Mouse (Mus musculus) neural tube, embryonic 11.5 days (tissue): ENCODE measurements around the gene Kcnc1. TPM values are rescaled to one million over a fixed set of nuclear protein-coding genes. Genes with fewer than 3 reads are reported as not detected.

Experiments used
- ATAC-seq: fragments of 200-750 bp; cut with Nextera tagmentation; 2 replicates; pipeline ENCODE4 v1.8.0; 2017; ENCODE audit warnings: moderate number of reproducible peaks, mild to moderate bottlenecking, moderate TSS enrichment, moderate library complexity; ENCODE audit not compliant: insufficient read depth, low FRiP score, low TSS enrichment
- DNase-seq: peaks from one replicate; pipeline ENCODE4 v3.0.0-alpha.2; 2015; ENCODE audit warnings: low spot score
- H3K27ac ChIP-seq: fragments of 300-500 bp; sonication (generic); 2 replicates; pipeline ENCODE4 v1.5.1; 2014; ENCODE audit warnings: low read depth, mild to moderate bottlenecking, low read length
- H3K27me3 ChIP-seq: fragments of 300-500 bp; sonication (generic); 2 replicates; pipeline ENCODE4 v1.6.1; 2014; ENCODE audit warnings: mild to moderate bottlenecking, low read length, mixed read lengths; ENCODE audit not compliant: control insufficient read depth, insufficient read depth
- H3K36me3 ChIP-seq: fragments of 300-500 bp; sonication (generic); 2 replicates; pipeline ENCODE4 v1.6.1; 2014; ENCODE audit warnings: mild to moderate bottlenecking, low read length, moderate library complexity, mixed read lengths; ENCODE audit not compliant: control insufficient read depth, insufficient read depth
- H3K4me1 ChIP-seq: fragments of 300-500 bp; sonication (generic); 2 replicates; pipeline ENCODE4 v1.6.1; 2014; ENCODE audit warnings: low read length, mixed read lengths; ENCODE audit not compliant: control insufficient read depth, insufficient read depth
- H3K4me2 ChIP-seq: fragments of 300-500 bp; sonication (generic); 2 replicates; pipeline ENCODE4 v1.6.1; 2014; ENCODE audit warnings: low read depth, mild to moderate bottlenecking, moderate library complexity
- H3K4me3 ChIP-seq: fragments of 300-500 bp; sonication (generic); 2 replicates; pipeline ENCODE4 v1.5.1; 2014; ENCODE audit warnings: low read depth, low read length
- H3K9ac ChIP-seq: fragments of 300-500 bp; sonication (generic); 2 replicates; pipeline ENCODE4 v1.6.1; 2014; ENCODE audit warnings: mild to moderate bottlenecking, low read length
- H3K9me3 ChIP-seq: fragments of 300-500 bp; sonication (generic); 2 replicates; pipeline ENCODE4 v1.6.1; 2016; ENCODE audit warnings: low read length; ENCODE audit not compliant: control insufficient read depth
- WGBS: fragments of 180-500 bp; shearing (Covaris S2); extraction: QIAGEN DNeasy Blood & Tissue Kit; methylation state at CpG from one replicate; pipeline ENCODE4 v1.1.7; 2014; 5-methylcytosine and 5-hydroxymethylcytosine counted together
- polyA plus RNA-seq: library from polyadenylated mRNA; unstranded; fragments of >200 nt; fragmentation: Nextera tagmentation; extraction: Ambion mirVana; gene quantifications from 2 replicates; pipeline ENCODE4 v1.2.1, GENCODE M21; 2014

The Kcnc1 gene
- polyA plus RNA-seq, 1 experiment from 2014 or later: 3.7 TPM

DNA sequence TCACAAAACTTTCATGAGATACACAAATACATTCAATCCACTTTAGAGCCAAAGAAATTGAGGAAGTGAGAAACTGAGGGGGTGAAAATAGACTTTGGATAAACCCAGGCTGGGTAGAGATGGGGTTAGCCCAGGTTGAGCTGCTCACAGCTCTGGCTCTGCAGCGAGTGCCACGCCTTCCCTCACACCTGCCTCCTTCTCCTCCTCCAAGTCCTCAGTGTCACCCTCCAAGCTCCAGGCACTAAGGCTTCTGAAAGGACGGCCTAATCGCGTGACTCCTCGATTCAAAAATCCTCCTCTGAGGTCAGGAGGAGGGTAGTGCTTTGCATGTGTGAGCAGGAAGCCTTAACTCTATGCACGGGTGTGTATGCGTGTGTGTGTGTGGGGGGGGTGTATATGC is 66.8 kb downstream of the Kcnc1 start:
- no peak overlapping the region for H3K4me3 ChIP-seq
- no peaks in the 10 kb centered on the region for H3K36me3 ChIP-seq
- no peak overlapping the region for H3K9ac ChIP-seq
- WGBS: 84% methylated on average over 8 of the region's 8 CpGs
- ATAC-seq (no peak), DNase-seq (no peak)
- H3K4me2 ChIP-seq: no peak overlapping the region
- H3K27me3 ChIP-seq: no peaks in the 10 kb centered on the region
- H3K9me3 ChIP-seq: no peaks in the 10 kb centered on the region
- H3K27ac ChIP-seq: no peak overlapping the region
- no peaks in the 10 kb centered on the region for H3K4me1 ChIP-seq

DNA sequence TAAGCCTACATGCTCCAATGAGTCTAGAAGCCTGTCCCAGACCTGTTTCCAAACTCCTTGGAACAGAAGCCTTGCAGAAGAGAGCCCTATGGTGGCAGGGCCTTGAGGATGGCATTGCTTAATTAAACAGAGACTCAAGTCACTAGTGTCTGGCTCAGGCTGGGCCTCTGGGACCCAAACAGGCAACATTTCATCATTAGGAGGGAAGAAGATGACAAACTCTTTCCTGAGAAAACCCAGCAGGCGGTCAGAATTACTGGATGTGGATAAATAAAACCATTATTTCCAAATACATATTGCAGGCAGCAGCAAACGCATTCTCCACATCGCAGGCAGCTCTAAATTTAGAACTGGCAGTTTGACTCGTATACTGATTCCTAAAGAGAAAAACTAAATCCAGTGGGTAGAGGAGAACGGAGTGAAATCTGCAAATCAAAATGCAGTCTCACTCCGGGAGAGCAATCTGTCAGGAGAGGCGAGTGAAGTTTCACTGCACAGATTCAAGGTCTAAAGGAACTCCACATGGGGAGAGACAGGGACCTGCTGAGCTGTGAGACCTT is 70.2 kb downstream of the Kcnc1 start:
- no peak overlapping the region for H3K27ac ChIP-seq
- ATAC-seq: no peak
- no peak overlapping the region for H3K4me2 ChIP-seq
- no peaks in the 10 kb centered on the region for H3K27me3 ChIP-seq
- H3K4me1 ChIP-seq: no peaks in the 10 kb centered on the region
- H3K9me3 ChIP-seq: no peaks in the 10 kb centered on the region
- 73% methylated on average over 7 of the region's 7 CpGs for WGBS
- H3K9ac ChIP-seq: no peak overlapping the region
- DNase-seq: no peak
- H3K36me3 ChIP-seq: no peaks in the 10 kb centered on the region
- H3K4me3 ChIP-seq: no peak overlapping the region

DNA sequence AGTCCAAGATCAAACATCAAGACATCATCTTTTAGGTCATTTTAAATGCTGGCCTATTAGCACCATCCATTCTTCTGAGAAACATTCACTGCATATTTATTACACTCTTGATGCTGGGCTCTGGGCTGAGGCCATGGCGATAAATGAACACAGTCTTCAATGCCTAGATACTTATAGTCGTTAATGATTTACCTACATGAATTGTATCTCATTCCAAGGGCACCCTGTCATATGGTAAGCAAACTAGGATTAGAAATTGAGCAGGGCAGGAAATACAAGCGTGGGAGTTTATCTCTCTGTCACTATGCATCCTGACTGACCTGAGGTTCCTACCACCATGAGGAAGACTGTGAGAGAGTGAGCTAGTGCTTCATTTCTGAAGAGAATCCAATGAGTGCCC is 73.2 kb downstream of the Kcnc1 start:
- Histone ChIP-seq H3K4me2 (no peak overlapping the region), H3K9me3 (no peaks in the 10 kb centered on the region), H3K4me1 (no peaks in the 10 kb centered on the region), H3K36me3 (no peaks in the 10 kb centered on the region), H3K27me3 (no peaks in the 10 kb centered on the region), H3K27ac (no peak overlapping the region), H3K9ac (no peak overlapping the region), H3K4me3 (no peak overlapping the region)
- 88% methylated on average over 3 of the region's 3 CpGs for WGBS
- DNase-seq (no peak), ATAC-seq (no peak)

DNA sequence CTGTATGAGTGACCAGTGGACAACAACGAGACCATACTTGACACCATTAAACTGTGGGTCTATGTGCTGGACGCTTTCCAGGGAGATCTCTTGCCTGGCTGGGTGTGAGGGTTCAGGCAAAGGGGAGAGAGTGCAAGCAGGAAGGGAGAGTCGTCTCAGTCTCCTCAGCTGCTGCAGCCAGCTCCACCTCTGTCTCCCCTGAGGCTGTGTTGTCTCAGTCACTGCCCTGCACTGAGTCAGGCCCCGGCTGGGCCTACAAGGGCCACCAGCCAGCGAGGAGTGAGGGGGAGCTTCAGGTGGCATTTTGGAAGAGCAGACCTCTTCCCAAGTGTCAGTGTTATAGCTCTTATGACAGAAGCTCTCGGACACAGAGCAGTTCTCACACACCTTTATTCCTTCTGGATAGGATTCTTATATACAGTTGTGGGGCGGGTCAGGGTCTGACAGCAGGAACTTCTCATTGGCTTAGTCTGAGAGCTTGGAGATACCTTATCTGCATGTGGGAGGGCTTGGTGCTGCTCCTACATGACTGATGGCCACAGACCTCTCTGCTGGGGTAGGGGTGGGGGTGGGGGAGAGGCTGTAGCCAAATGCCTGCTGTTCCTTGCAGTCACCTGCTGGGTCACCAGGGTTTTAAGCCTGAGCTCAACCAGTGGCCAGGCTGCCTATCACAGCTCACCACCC is 74.9 kb downstream of the Kcnc1 start:
- H3K27ac ChIP-seq: no peak overlapping the region
- no peak for ATAC-seq
- H3K9ac ChIP-seq: no peak overlapping the region
- no peaks in the 10 kb centered on the region for H3K4me1 ChIP-seq
- 68% methylated on average over 7 of the region's 7 CpGs for WGBS
- no peaks in the 10 kb centered on the region for H3K36me3 ChIP-seq
- H3K9me3 ChIP-seq: no peaks in the 10 kb centered on the region
- H3K4me3 ChIP-seq: no peak overlapping the region
- no peaks in the 10 kb centered on the region for H3K27me3 ChIP-seq
- DNase-seq: no peak
- H3K4me2 ChIP-seq: no peak overlapping the region

DNA sequence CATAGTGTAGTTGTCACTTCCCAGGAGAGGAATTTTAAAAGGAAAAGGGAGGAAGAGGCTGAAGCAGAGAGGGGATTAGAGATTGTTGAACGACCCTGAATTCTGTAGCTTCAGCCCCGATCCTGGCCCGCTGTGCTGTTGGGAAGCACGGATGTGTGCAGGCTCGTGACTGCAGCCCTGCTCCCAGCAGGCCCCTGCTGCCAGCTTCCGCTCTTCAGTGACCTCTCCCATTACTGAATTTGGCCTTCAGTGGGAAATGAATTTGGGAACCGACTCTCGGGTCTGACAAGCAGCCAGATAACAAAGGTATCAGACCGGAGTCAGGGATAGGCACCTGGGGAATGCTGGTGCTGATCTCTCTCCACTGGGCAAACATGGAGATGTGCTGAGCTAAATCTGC is 76.8 kb downstream of the Kcnc1 start:
- Histone ChIP-seq H3K27ac (no peak overlapping the region), H3K4me1 (no peaks in the 10 kb centered on the region)
- 48% methylated on average over 9 of the region's 9 CpGs for WGBS

DNA sequence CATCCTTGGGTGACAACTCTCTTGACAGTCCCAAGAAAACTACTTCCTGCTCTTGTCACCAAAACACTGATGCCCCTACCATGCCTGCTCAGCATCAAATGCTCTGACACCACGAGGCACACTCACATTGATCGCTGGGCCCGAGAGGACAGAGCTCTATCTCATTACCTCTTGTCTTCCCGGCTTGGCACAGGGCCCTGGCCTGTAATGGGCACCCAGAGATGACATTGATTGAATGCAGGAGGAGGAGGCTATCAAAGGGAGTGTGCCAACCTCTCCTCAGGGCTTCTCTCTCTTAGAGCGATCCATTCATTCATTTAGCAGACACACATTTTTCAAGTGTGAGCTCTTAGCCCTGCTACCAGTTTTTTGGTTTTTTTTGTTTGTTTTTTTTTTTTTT is 79.2 kb downstream of the Kcnc1 start:
- no peak for ATAC-seq
- DNase-seq: no peak
- Histone ChIP-seq H3K27ac (no peak overlapping the region), H3K4me3 (no peak overlapping the region), H3K36me3 (no peaks in the 10 kb centered on the region), H3K9me3 (no peaks in the 10 kb centered on the region), H3K9ac (no peak overlapping the region), H3K4me2 (no peak overlapping the region), H3K27me3 (no peaks in the 10 kb centered on the region), H3K4me1 (no peaks in the 10 kb centered on the region)
- WGBS: 85% methylated on average over 5 of the region's 5 CpGs

More for the DNA sequence above, 76.8 kb downstream of the Kcnc1 start:
- DNase-seq (no peak), ATAC-seq (no peak)
- no peak overlapping the region for H3K4me3 ChIP-seq
- no peaks in the 10 kb centered on the region for H3K9me3 ChIP-seq
- H3K36me3 ChIP-seq: no peaks in the 10 kb centered on the region
- no peak overlapping the region for H3K4me2 ChIP-seq
- no peak overlapping the region for H3K9ac ChIP-seq
- no peaks in the 10 kb centered on the region for H3K27me3 ChIP-seq

DNA sequence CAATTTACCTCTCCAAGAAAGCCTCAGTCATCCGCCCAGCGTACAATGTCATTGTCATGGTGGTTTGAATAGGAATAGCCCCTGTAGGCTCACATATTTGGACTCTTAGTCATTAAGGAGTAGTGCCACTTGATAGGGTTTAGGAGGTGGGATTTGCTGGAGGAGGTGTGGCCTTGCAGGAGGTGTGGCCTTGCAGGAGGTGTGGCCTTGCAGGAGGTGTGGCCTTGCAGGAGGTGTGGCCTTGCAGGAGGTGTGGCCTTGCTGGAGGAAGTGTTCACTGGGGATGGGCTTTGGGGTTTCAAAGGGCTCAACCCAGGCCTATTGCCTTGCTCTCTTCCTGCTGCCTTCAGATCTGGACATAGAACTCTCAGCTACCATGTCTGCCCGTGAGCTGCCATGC is 81.2 kb downstream of the Kcnc1 start:
- DNase-seq (no peak), ATAC-seq (no peak)
- Histone ChIP-seq H3K4me1 (no peaks in the 10 kb centered on the region), H3K36me3 (no peaks in the 10 kb centered on the region), H3K9ac (no peak overlapping the region), H3K27me3 (no peaks in the 10 kb centered on the region), H3K9me3 (no peaks in the 10 kb centered on the region), H3K27ac (no peak overlapping the region), H3K4me2 (no peak overlapping the region), H3K4me3 (no peak overlapping the region)
- 87% methylated on average over 3 of the region's 3 CpGs for WGBS

DNA sequence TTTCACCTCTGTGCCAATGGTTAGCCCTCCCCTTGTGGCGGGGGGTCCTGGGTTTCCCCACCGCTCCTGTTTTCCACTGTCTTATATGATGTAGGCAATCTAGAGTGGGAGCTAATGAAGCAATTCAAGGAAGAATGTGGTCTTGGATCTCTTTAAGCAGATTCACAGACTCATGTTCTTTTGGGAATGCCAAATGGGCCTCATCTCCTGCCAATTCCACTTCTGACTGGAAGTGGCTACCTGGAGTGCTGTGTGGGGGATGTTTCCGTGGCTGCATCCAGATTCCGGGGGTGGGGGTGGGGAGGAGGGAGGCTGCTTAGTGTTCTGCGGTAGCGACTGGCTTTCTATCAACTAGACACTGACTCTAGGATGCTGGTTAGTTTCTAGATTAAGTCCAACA is 83.5 kb downstream of the Kcnc1 start:
- Histone ChIP-seq H3K9me3 (no peaks in the 10 kb centered on the region), H3K36me3 (no peaks in the 10 kb centered on the region), H3K4me2 (no peak overlapping the region), H3K9ac (no peak overlapping the region), H3K4me1 (no peaks in the 10 kb centered on the region), H3K27ac (no peak overlapping the region), H3K4me3 (no peak overlapping the region), H3K27me3 (no peaks in the 10 kb centered on the region)
- ATAC-seq: no peak
- WGBS: 73% methylated on average over 6 of the region's 6 CpGs
- no peak for DNase-seq

DNA sequence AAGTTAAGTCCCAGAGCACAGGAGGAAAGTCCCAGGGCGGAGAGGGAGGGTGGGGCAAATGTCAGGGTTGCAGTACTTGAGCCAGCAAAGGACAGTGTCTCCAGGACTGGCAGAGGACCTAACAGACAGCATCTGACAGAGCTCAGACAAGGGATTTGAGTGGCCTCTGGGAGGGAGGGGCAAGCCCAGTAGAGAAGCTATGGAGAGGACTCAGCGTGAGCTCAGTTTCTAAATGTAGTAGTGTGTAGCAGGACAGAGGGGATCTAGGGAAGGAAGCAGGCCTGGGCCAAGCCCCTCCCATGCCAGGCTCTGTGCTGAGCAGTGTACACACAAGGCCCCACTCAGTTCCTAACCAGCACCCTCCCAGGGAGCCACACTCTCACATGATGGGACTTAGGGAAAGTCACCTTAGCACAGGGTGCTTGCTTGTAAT is 85.8 kb downstream of the Kcnc1 start:
- Histone ChIP-seq H3K27me3 (no peaks in the 10 kb centered on the region), H3K9ac (no peak overlapping the region), H3K4me1 (no peaks in the 10 kb centered on the region), H3K27ac (no peak overlapping the region), H3K9me3 (no peaks in the 10 kb centered on the region), H3K4me2 (no peak overlapping the region), H3K36me3 (no peaks in the 10 kb centered on the region), H3K4me3 (no peak overlapping the region)
- no peak for ATAC-seq
- WGBS: 78% methylated on average over 2 of the region's 2 CpGs
- no peak for DNase-seq
